Mouse (Mus musculus) G1E (cell line): ENCODE results near the gene Zfp292.

Experiments
- CTCF ChIP-seq: IDR thresholded peaks from 2 replicates; pipeline ENCODE4 v1.5.1; 2012; ENCODE audit warnings: low read depth, low read length, inconsistent platforms, mixed read lengths
- GATA1 ChIP-seq: IDR thresholded peaks from 2 replicates; pipeline ENCODE4 v1.6.1; 2012; ENCODE audit warnings: borderline replicate concordance, low read length, inconsistent platforms, mixed read lengths
- POLR2AphosphoS5 ChIP-seq: IDR thresholded peaks from 2 replicates; pipeline ENCODE4 v1.6.1; 2012; ENCODE audit warnings: low read depth, low read length, inconsistent platforms; ENCODE audit not compliant: insufficient replicate concordance
- TAL1 ChIP-seq: conservative IDR thresholded peaks from 2 replicates; pipeline ENCODE4 v1.6.1; 2012; ENCODE audit warnings: low read depth, low read length, inconsistent platforms, mixed read lengths

- no peak for TF ChIP-seq CTCF
- TF ChIP-seq GATA1: no peak
- no peak for TF ChIP-seq POLR2AphosphoS5
- TF ChIP-seq TAL1: no peak
Measured at GRCm38 (mm10) chr4:34819904-34820303, 62.9 kb downstream of the Zfp292 start.
